Mouse (Mus musculus) CH12.LX (cell line): ENCODE measurements around the gene Rxylt1. TPM values are rescaled to one million over a fixed set of nuclear protein-coding genes. Genes with fewer than 3 reads are reported as not detected.

Experiments used
- DNase-seq: peaks from one replicate; pipeline ENCODE4 v3.0.0-alpha.2; 2013; ENCODE audit errors: extremely low read depth
- H3K27ac ChIP-seq: 2 replicates; pipeline ENCODE4 v1.5.1; 2012; ENCODE audit warnings: low read depth, mild to moderate bottlenecking, control low read depth, moderate library complexity; ENCODE audit not compliant: insufficient read depth
- H3K27me3 ChIP-seq: replicated peaks from 2 replicates; pipeline ENCODE3; 2012; ENCODE audit warnings: inconsistent platforms
- H3K36me3 ChIP-seq, 2 experiments: replicated peaks in 1 of 2; 2 replicates each; pipeline versions ENCODE3 to v1.6.1; 2012; ENCODE audit warnings: inconsistent platforms in 1 of 2, low read length in 1 of 2, mild to moderate bottlenecking in 1 of 2, mixed read lengths in 1 of 2, moderate library complexity in 1 of 2; ENCODE audit not compliant: control insufficient read depth in 1 of 2, insufficient read depth in 1 of 2
- H3K4me1 ChIP-seq, 2 experiments: 2 replicates each; pipeline ENCODE4 v1.6.1; 2012; ENCODE audit warnings: inconsistent platforms in 1 of 2, moderate library complexity in 1 of 2; ENCODE audit not compliant: insufficient read depth in 2 of 2, control insufficient read depth in 1 of 2
- H3K4me2 ChIP-seq: 2 replicates; pipeline ENCODE4 v1.6.1; 2012; ENCODE audit warnings: low read depth, mild to moderate bottlenecking, control low read depth; ENCODE audit not compliant: poor library complexity, insufficient read depth, severe bottlenecking
- H3K4me3 ChIP-seq, 3 experiments: fragments of 150-350 bp in 1 of 3; sonication (generic) in 1 of 3; replicated peaks in 1 of 3; 2 replicates each; pipeline versions ENCODE3 to v1.5.1; 2011 to 2012; ENCODE audit warnings: low read depth in 2 of 3, low read length in 2 of 3, mild to moderate bottlenecking in 2 of 3, moderate library complexity in 2 of 3, control low read depth in 1 of 3, improper control_type of control experiment in 1 of 3, inconsistent platforms in 1 of 3, mixed read lengths in 1 of 3; ENCODE audit not compliant: poor library complexity in 1 of 3
- H3K79me2 ChIP-seq: replicated peaks from 2 replicates; pipeline ENCODE4 v1.6.1; 2012; ENCODE audit warnings: mild to moderate bottlenecking, moderate library complexity; ENCODE audit not compliant: control insufficient read depth, poor library complexity, insufficient read depth, severe bottlenecking; ENCODE audit errors: extremely low read depth
- H3K9ac ChIP-seq: 2 replicates; pipeline ENCODE4 v1.6.1; 2012; ENCODE audit warnings: low read depth, mild to moderate bottlenecking, control low read depth, moderate library complexity; ENCODE audit not compliant: insufficient read depth
- H3K9me3 ChIP-seq: replicated peaks from 2 replicates; pipeline ENCODE3; 2012; ENCODE audit warnings: low read length, inconsistent platforms, mixed read lengths
- BHLHE40 ChIP-seq: IDR thresholded peaks from 2 replicates; pipeline ENCODE4 v1.6.1; 2011; ENCODE audit warnings: mild to moderate bottlenecking, low read depth, low read length, improper control_type of control experiment
- CHD1 ChIP-seq: IDR thresholded peaks from 2 replicates; pipeline ENCODE4 v1.6.1; 2012; ENCODE audit warnings: low read depth, low read length, improper control_type of control experiment, inconsistent platforms
- CHD2 ChIP-seq: IDR thresholded peaks from 2 replicates; pipeline ENCODE4 v1.6.1; 2011; ENCODE audit warnings: low read length, improper control_type of control experiment
- CTCF ChIP-seq, 2 experiments: IDR thresholded peaks in 1 of 2; conservative IDR thresholded peaks in 1 of 2; 2 replicates each; pipeline ENCODE4 v1.5.1; 2011 to 2012; ENCODE audit warnings: low read depth in 2 of 2, low read length in 2 of 2, improper control_type of control experiment in 1 of 2, inconsistent platforms in 1 of 2, mild to moderate bottlenecking in 1 of 2, moderate library complexity in 1 of 2
- E2F4 ChIP-seq: IDR thresholded peaks from 2 replicates; pipeline ENCODE4 v1.6.1; 2011; ENCODE audit warnings: low read depth, low read length, improper control_type of control experiment; ENCODE audit not compliant: insufficient replicate concordance
- ELF1 ChIP-seq: IDR thresholded peaks from 2 replicates; pipeline ENCODE4 v1.6.1; 2014; ENCODE audit warnings: low read depth, mild to moderate bottlenecking, inconsistent platforms, low read length, improper control_type of control experiment
- EP300 ChIP-seq: IDR thresholded peaks from 2 replicates; pipeline ENCODE4 v1.6.1; 2011; ENCODE audit warnings: low read length, improper control_type of control experiment
- ETS1 ChIP-seq: conservative IDR thresholded peaks from 2 replicates; pipeline ENCODE4 v1.6.1; 2012; ENCODE audit warnings: low read depth, mild to moderate bottlenecking, inconsistent platforms, low read length, improper control_type of control experiment, moderate library complexity
- GABPA ChIP-seq: IDR thresholded peaks from 2 replicates; pipeline ENCODE4 v1.6.1; 2012; ENCODE audit warnings: low read depth, low read length, improper control_type of control experiment, inconsistent platforms; ENCODE audit not compliant: insufficient replicate concordance
- HCFC1 ChIP-seq: IDR thresholded peaks from 2 replicates; pipeline ENCODE4 v1.6.1; 2012; ENCODE audit warnings: low read depth, mild to moderate bottlenecking, inconsistent platforms, low read length, improper control_type of control experiment
- IRF4 ChIP-seq: IDR thresholded peaks from 2 replicates; pipeline ENCODE4 v1.6.1; 2014; ENCODE audit warnings: low read depth, mild to moderate bottlenecking, inconsistent platforms, low read length, improper control_type of control experiment
- JUN ChIP-seq: IDR thresholded peaks from 2 replicates; pipeline ENCODE4 v1.6.1; 2011; ENCODE audit warnings: low read depth, mild to moderate bottlenecking, low read length, improper control_type of control experiment, moderate library complexity; ENCODE audit not compliant: insufficient read depth
- KAT2A ChIP-seq: IDR thresholded peaks from 2 replicates; pipeline ENCODE4 v1.6.1; 2012; ENCODE audit warnings: low read length, improper control_type of control experiment, inconsistent platforms; ENCODE audit not compliant: insufficient replicate concordance
- MAFK ChIP-seq: IDR thresholded peaks from 2 replicates; pipeline ENCODE4 v1.6.1; 2011; ENCODE audit warnings: low read length, improper control_type of control experiment; ENCODE audit not compliant: insufficient replicate concordance
- MAZ ChIP-seq: IDR thresholded peaks from 2 replicates; pipeline ENCODE4 v1.6.1; 2012; ENCODE audit warnings: low read depth, mild to moderate bottlenecking, inconsistent platforms, low read length, improper control_type of control experiment, moderate library complexity
- MXI1 ChIP-seq: IDR thresholded peaks from 2 replicates; pipeline ENCODE4 v1.6.1; 2011; ENCODE audit warnings: mild to moderate bottlenecking, low read depth, low read length, improper control_type of control experiment
- MYC ChIP-seq: IDR thresholded peaks from 2 replicates; pipeline ENCODE4 v1.6.1; 2011; ENCODE audit warnings: low read depth, mild to moderate bottlenecking, improper control_type of control experiment, low read length
- NELFE ChIP-seq: IDR thresholded peaks from 2 replicates; pipeline ENCODE4 v1.6.1; 2011; ENCODE audit warnings: low read depth, low read length, improper control_type of control experiment
- NRF1 ChIP-seq: IDR thresholded peaks from 2 replicates; pipeline ENCODE4 v1.6.1; 2014; ENCODE audit warnings: low read depth, mild to moderate bottlenecking, inconsistent platforms, low read length, improper control_type of control experiment, moderate library complexity
- PAX5 ChIP-seq: IDR thresholded peaks from 2 replicates; pipeline ENCODE4 v1.6.1; 2012; ENCODE audit warnings: low read length, inconsistent platforms, mixed read lengths
- POLR2A ChIP-seq: IDR thresholded peaks from 2 replicates; pipeline ENCODE4 v1.6.1; 2011; ENCODE audit warnings: low read depth, mild to moderate bottlenecking, improper control_type of control experiment, low read length
- POLR2AphosphoS2 ChIP-seq: IDR thresholded peaks from 2 replicates; pipeline ENCODE4 v1.6.1; 2011; ENCODE audit warnings: low read depth, low read length, improper control_type of control experiment
- RAD21 ChIP-seq: IDR thresholded peaks from 2 replicates; pipeline ENCODE4 v1.6.1; 2011; ENCODE audit warnings: low read depth, mild to moderate bottlenecking, low read length, improper control_type of control experiment, moderate library complexity
- SIN3A ChIP-seq: IDR thresholded peaks from 2 replicates; pipeline ENCODE4 v1.6.1; 2012; ENCODE audit warnings: low read length, improper control_type of control experiment, inconsistent platforms
- SMC3 ChIP-seq: IDR thresholded peaks from 2 replicates; pipeline ENCODE4 v1.6.1; 2011; ENCODE audit warnings: low read depth, low read length, improper control_type of control experiment
- TBP ChIP-seq: conservative IDR thresholded peaks from 2 replicates; pipeline ENCODE4 v1.6.1; 2011; ENCODE audit warnings: low read depth, low read length, improper control_type of control experiment
- TCF12 ChIP-seq: IDR thresholded peaks from 2 replicates; pipeline ENCODE4 v1.6.1; 2014; ENCODE audit warnings: low read depth, mild to moderate bottlenecking, inconsistent platforms, low read length, improper control_type of control experiment
- UBTF ChIP-seq: IDR thresholded peaks from 2 replicates; pipeline ENCODE4 v1.6.1; 2012; ENCODE audit warnings: low read depth, mild to moderate bottlenecking, inconsistent platforms, low read length, improper control_type of control experiment, moderate library complexity
- USF1 ChIP-seq: IDR thresholded peaks from 2 replicates; pipeline ENCODE4 v1.6.1; 2014; ENCODE audit warnings: low read depth, mild to moderate bottlenecking, inconsistent platforms, low read length, improper control_type of control experiment
- USF2 ChIP-seq: conservative IDR thresholded peaks from 2 replicates; pipeline ENCODE4 v1.6.1; 2011; ENCODE audit warnings: low read depth, low read length, improper control_type of control experiment
- ZC3H11A ChIP-seq: IDR thresholded peaks from 2 replicates; pipeline ENCODE4 v1.6.1; 2012; ENCODE audit warnings: low read depth, mild to moderate bottlenecking, inconsistent platforms, low read length, improper control_type of control experiment
- ZKSCAN1 ChIP-seq: IDR thresholded peaks from 2 replicates; pipeline ENCODE4 v1.6.1; 2012; ENCODE audit warnings: low read depth, inconsistent platforms, low read length, improper control_type of control experiment, borderline replicate concordance
- ZMIZ1 ChIP-seq: IDR thresholded peaks from 2 replicates; pipeline ENCODE4 v1.6.1; 2012; ENCODE audit warnings: low read depth, mild to moderate bottlenecking, inconsistent platforms, low read length, improper control_type of control experiment
- ZNF384 ChIP-seq: IDR thresholded peaks from 2 replicates; pipeline ENCODE4 v1.6.1; 2012; ENCODE audit warnings: low read depth, low read length, improper control_type of control experiment, inconsistent platforms
- dilution Hi-C: fragments of 300-500 bp; cut with MboI; formaldehyde crosslinking; loops from 2 replicates; pipeline ENCODE4 v1.14.3; 2020; ENCODE audit warnings: low sequenced_read_pairs; ENCODE audit not compliant: extremely low pct_unique_long_range_greater_than_20kb, extremely low pct_ligation_motif_present
- in situ Hi-C: fragments of 300-500 bp; cut with MboI; formaldehyde crosslinking; loops from 3 replicates; pipeline ENCODE4 v1.14.3; 2019; ENCODE audit warnings: low sequenced_read_pairs, low pct_ligation_motif_present, low pct_unique_long_range_greater_than_20kb, mixed read lengths
- polyA plus RNA-seq: library from polyadenylated mRNA; unstranded; fragments of >175 nt; gene quantifications from 2 replicates; pipeline ENCODE4 v1.2.1, GENCODE M21; 2012; ENCODE audit warnings: low read depth; ENCODE audit not compliant: insufficient read length
- total RNA-seq, 2 experiments: library from RNA; depleted of rRNA; stranded (reverse); fragments of 300-350 nt in 1 of 2; fragments of >200 nt in 1 of 2; gene quantifications; 2 replicates each; pipeline ENCODE4 v1.2.3; 2012 to 2014

Gene Rxylt1
- total and polyA plus RNA-seq, 3 experiments, result 19.5 to 78.0 (median 57.4) TPM

DNA sequence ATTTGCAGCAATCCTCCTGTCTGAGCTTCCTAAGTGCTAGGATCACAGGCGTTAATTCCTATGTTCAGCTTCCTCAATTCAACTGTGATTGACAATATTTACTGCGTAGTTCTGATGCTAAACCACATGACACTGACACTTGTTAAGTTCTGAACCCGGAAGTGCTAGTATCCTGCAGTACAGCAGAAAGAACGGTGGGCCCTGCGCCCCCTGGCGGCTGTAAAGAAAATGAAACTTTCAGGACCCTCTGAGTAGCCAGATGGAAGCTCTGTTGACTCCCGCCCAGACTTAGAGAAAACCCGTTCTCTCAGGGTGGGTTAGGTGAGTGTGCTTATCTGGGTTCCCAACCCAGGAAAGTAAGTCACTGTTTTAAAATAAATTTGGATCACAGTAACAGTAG lies 42.6 kb downstream of the Rxylt1 start (continued):
- TF ChIP-seq GABPA (no peak), ZNF384 (no peak), SMC3 (peak; percentile 59), EP300 (no peak), NRF1 (no peak), USF1 (no peak), RAD21 (peak; percentile 28), TBP (no peak), MAZ (no peak), CTCF (conservative IDR thresholded peaks at IDR 0.05 in 1 of 2, IDR thresholded peaks at IDR 0.05 in 1 of 2; ENCODE audit: low read depth in 2 of 2, low read length in 2 of 2) (peak; percentile 74 to 80), CHD2 (no peak), NELFE (no peak; the same call in 1 of the 2 replicates), CHD1 (no peak), MXI1 (no peak), JUN (no peak), ZKSCAN1 (no peak), USF2 (no peak), POLR2AphosphoS2 (no peak), IRF4 (no peak; the same call in 1 of the 2 replicates)

DNA sequence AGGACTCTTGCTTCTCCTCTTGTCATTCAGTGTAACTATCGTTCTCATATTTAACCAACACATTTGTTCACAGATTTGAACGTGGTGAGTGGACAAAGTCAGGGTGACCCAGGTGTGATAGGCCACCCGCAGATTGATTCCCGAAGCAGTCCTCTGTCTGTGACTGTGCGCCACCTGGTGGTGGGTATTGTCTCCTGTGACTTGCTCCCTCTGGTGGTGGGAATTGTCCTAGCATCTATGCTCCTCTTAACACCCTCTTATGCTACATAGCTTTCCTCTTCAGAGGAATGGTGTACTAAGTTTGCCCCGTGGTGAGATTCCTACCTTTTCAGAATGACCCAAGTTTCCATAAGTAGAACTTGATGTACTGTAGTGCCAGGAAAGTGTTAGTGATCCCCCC lies 45.3 kb downstream of the Rxylt1 start:
- H3K27ac ChIP-seq, result no peak overlapping the region
- peak overlapping the region; percentile 51; the same call in 1 of the 2 replicates for H3K9ac ChIP-seq
- in situ Hi-C loops (loop anchor here (5.0 to 25.0 kb wide), 2 partner anchors 290 to 355 kb away; no protein-coding TSS in a partner anchor), dilution Hi-C loops (no loop called here)
- peak; percentile 82 for DNase-seq
- H3K4me1 ChIP-seq, result peaks cover 0 to 7% of the 10 kb centered on the region in 2 experiments; a peak in 1 of 4 replicates
- H3K4me2 ChIP-seq, result peak overlapping the region; percentile 39; the same call in 1 of the 2 replicates
- no peaks in the 10 kb centered on the region for H3K36me3 ChIP-seq
- H3K9me3 ChIP-seq, result peaks cover 10% of the 10 kb centered on the region
- H3K79me2 ChIP-seq, result no peaks in the 10 kb centered on the region
- H3K27me3 ChIP-seq, result no peaks in the 10 kb centered on the region
- no peak overlapping the region for H3K4me3 ChIP-seq
- TF ChIP-seq POLR2AphosphoS2 (no peak), ZNF384 (peak; percentile 50; the same call in 1 of the 2 replicates), UBTF (no peak), MAZ (no peak), HCFC1 (no peak), E2F4 (no peak), MXI1 (no peak), JUN (no peak), USF1 (no peak), USF2 (no peak), ZC3H11A (peak; percentile 77), ZKSCAN1 (no peak), PAX5 (no peak), ZMIZ1 (no peak), CTCF (conservative IDR thresholded peaks at IDR 0.05 in 1 of 2, IDR thresholded peaks at IDR 0.05 in 1 of 2; ENCODE audit: low read depth in 2 of 2, low read length in 2 of 2) (peak; percentile 100), NRF1 (no peak), ELF1 (no peak), MYC (0 out of 2 replicates have a peak, but pooled peaks have one; percentile 36), POLR2A (no peak), CHD1 (no peak), GABPA (no peak), IRF4 (no peak), CHD2 (no peak), TCF12 (no peak), MAFK (no peak), EP300 (no peak), KAT2A (no peak), TBP (0 out of 2 replicates have a peak, but pooled peaks have one; percentile 46), BHLHE40 (0 out of 2 replicates have a peak, but pooled peaks have one; percentile 13), ETS1 (no peak), SIN3A (no peak; the same call in 1 of the 2 replicates), NELFE (peak; percentile 97; the same call in 1 of the 2 replicates)
